Mouse (Mus musculus) adrenal gland, postnatal 36 days (tissue): ENCODE data around the gene Rad51b. TPM values are rescaled to one million over a fixed set of nuclear protein-coding genes. Genes with fewer than 3 reads are reported as not detected.

Experiments used
- DNase-seq, 2 experiments: peaks; one replicate each; pipeline ENCODE4 v3.0.0; 2021; ENCODE audit warnings: mixed read lengths in 1 of 2
- total RNA-seq, 2 experiments: library from RNA; stranded (reverse); gene quantifications; 2 replicates each; pipeline ENCODE4 v1.2.3; 2021

Gene Rad51b
- total RNA-seq, 2 experiments from 2014 or later: 0.49 to 0.63 TPM

GRCm38 (mm10) chr12:79832611-79833010 lies 535.5 kb downstream of the Rad51b start:
- DNase-seq: peak in 1 of 2 experiments; percentile 34

DNA sequence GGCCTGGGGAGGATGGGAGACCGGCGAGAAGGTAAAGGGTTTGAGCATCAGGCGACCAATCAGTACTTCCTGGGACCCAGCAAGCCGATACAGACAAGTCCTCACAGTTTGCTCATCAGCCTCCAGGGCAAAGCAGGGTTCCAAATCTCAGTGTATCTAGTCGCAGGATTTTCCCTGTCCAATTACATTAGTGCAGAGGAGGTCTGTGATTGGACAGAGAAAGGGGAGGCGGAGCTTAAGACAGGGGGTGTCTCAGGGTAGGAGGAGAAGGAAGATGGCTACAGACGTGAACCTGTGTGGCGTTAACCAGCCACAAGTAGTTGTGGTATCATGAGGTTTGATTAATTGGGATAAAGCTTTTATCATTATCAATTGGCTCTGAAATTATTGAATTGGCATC lies 538.4 kb downstream of the Rad51b start:
- no peak for DNase-seq

DNA sequence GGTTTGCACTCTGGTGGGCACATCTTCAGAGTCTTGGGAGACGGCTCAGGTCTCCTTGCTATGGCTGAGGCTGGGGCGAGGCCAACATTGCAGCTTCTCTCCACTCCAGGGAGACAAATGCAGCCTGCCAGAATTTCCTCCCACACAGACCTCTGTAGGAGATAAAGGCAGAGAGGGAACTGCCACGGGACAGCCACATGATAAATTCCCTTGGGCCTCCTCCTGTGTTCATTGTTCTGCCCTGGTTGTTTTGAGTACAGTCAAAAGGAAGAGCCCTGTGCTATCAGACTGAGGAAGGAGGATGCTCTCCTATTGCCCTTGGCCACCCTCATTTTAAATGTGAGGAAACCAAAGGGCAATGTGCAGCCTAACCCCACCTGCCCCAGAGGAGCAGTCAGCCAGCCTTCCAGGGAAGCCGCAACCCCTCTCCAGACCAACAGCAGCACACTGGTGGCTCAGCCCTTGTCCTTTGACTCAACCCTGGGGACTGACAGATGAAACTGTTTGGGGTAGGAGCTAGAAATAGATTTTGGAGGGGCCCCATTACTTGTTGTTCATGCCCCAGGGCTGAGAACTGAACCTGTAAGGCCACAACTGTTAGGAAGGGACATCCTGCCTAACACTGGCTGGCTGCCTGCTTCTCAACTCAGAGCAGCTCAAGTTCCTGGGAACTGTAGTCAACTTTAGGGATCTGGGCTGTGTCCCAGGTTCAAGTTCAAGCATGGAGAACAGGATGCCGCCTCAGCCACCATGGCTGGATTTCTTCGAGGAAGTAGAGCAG lies 541.3 kb downstream of the Rad51b start:
- peak; percentile 66 to 75 for DNase-seq

DNA sequence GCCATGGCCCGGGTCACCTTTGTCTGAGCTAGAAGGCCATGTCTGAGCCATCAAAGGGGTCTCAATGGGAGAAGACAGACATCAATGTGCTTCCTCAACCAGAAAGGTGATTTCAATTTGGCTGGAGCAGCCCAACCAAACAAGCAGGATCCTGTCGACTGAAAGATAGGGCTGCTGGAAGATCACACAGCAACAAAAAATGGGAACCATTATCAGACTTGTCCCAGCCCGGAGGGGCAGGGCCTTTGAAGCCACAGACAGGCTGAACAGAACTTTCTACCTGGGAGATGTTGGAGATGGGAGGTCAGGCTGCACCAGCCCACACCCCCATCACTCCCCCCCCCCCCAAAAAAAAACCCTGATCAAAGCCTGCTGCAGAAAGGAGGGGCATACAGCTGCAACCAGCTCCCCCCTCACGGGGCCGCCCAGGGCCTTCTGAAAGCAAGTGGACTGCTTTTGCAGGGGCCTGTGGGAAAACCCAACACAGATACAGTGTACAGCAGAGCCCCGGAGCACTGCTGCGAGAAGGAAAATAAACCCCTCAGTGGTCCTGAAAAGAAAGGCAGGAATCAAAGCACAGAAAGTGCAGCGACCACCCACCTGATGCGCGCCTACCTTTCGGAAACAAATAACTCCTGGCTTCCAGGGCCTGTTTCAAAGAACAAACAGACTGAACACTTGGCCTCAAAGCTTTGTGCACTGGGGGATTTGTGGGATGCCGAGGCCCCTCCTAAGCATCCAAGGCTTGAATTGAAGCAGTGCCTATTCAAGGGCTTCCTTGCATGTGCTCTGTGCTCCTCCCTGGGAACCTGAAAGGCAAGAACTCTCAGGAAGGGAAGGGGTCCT lies 542.2 kb downstream of the Rad51b start:
- DNase-seq: no peak

DNA sequence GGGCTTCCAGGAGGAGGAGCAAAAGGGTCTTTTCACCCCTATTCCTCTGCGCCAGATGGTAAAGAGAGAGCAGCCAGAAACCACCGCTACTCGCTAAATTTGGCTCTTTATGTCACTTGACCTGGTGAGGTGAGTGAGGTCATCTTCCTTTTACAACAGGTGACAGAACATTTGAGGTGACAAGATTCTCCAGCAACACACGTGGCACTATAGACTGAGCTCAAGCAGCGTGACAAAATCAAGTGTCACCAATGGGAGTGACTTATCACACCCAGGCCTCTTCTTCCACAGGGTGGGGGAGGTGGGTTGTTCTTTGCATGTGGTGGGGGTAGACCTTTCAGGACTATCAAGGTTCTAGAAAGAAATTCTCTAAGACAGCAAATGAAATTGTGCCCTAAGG lies 543.4 kb downstream of the Rad51b start:
- DNase-seq: no peak

- peak; percentile 33 to 47 for DNase-seq
Measured at GRCm38 (mm10) chr12:79841248-79841647, 544.2 kb downstream of the Rad51b start.

- no peak for DNase-seq
Measured at GRCm38 (mm10) chr12:79842319-79842718, 545.2 kb downstream of the Rad51b start.

DNA sequence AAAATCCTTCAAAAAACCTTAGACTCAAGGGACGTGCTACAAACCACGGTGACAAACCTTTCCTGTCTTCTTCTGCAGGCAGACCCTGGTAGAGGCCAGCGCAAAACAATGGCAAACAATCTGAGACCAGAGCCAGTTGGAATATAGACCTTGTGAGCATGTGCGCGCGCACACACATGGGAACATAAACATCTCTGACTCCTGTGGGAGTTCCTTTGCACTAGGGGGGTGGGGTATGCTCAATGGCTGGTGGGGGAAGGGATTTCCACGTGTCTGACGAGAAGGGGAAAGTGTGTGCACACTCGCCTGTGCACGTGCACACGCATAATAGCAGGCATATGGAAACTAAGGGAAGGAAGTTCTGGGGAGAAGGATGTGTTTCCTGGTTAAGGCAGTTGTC lies 545.9 kb downstream of the Rad51b start:
- DNase-seq: no peak

GRCm38 (mm10) chr12:79843496-79843895 lies 546.4 kb downstream of the Rad51b start:
- DNase-seq: no peak

DNA sequence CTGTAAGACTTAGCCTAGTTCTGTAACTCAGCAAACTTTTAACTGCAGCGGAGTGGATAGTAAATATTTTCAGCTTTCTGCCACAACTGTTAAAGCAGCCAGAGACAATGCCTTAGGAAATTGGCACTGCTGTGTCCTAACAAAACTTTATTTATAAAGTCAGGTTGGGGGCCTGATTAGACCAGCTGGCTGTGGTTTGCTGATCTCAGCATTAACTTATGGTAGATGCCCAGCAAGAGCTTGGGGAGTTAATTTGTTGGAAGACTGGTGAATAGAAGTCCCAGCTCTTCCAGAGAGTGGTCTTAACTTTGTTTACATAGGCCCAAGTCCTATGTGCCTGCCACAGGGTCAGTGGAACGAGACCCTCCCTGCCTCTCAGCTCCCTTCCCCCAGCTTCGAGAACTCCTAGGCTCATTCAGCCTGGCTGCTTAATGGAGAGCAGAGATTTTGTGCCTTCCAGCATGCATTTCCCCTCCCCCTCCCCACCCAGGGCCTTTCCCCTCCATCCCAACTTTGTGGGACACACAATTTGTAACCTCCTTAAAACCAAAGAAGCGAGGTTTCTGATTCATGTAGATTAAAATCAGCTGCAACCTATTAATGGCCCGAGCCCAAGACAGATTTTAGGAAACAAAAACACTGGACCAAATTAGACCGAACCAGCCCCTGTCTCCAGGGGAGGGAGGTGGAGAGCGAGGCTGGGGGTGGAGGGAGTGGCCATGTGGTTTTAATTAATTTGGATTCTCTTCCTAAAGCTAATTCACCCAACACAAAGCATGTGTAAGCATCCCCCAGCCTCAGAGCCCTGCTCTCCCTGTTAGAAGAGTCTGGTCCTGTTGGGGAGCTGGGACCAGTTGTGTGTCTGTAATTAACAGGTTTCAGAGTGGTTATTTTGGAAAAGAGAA lies 549.4 kb downstream of the Rad51b start:
- DNase-seq: no peak

- DNase-seq: no peak
Measured at GRCm38 (mm10) chr12:79848539-79848938, 551.5 kb downstream of the Rad51b start.

GRCm38 (mm10) chr12:79850021-79850420 lies 552.9 kb downstream of the Rad51b start:
- peak; percentile 39 to 55 for DNase-seq

DNA sequence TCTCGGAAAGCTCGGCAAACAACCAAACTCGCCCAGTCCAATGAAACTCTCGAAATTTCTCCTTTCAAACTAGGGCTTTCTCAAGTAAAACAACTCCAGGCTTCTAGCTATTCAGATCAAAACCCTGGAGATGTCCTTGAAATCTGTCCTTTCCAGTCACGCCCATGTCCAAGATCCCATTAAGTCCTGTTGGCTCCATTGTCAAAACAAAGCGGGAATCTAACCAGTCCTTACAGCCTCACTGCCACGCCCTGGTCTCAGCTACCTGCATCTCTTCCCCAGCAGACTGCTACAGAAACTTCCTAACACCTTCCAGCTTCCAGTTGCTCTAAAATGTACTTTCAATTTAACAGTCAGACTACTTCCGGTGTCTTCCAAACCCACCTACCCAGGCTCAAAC lies 554.8 kb downstream of the Rad51b start:
- no peak for DNase-seq

DNA sequence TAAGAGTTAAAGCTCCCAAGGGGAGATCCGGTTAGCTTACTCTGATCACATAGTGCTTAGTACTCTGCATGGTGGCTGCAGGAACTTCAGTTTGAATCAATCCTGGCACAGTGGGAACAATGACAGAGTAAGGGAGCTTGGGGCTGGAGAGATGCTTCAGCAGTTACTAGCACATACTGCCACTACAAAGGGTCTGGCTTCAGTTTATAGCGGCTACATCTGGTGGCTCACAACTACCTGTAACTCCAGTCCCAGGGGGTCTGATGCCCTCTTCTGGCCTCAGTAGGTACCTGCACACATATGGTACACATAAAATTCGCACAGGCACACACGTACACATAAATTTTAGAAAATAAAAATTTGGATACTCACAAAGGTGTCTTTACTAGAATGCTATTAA lies 555.5 kb downstream of the Rad51b start:
- no peak for DNase-seq

- no peak for DNase-seq
Measured at GRCm38 (mm10) chr12:79853901-79854490, 556.9 kb downstream of the Rad51b start.

GRCm38 (mm10) chr12:79854507-79854906 lies 557.4 kb downstream of the Rad51b start:
- DNase-seq: no peak

GRCm38 (mm10) chr12:79856116-79856909 lies 559.2 kb downstream of the Rad51b start:
- peak; percentile 73 to 79 for DNase-seq

GRCm38 (mm10) chr12:79857704-79858103 lies 560.6 kb downstream of the Rad51b start:
- DNase-seq: no peak

GRCm38 (mm10) chr12:79858336-79858735 lies 561.3 kb downstream of the Rad51b start:
- DNase-seq: no peak

DNA sequence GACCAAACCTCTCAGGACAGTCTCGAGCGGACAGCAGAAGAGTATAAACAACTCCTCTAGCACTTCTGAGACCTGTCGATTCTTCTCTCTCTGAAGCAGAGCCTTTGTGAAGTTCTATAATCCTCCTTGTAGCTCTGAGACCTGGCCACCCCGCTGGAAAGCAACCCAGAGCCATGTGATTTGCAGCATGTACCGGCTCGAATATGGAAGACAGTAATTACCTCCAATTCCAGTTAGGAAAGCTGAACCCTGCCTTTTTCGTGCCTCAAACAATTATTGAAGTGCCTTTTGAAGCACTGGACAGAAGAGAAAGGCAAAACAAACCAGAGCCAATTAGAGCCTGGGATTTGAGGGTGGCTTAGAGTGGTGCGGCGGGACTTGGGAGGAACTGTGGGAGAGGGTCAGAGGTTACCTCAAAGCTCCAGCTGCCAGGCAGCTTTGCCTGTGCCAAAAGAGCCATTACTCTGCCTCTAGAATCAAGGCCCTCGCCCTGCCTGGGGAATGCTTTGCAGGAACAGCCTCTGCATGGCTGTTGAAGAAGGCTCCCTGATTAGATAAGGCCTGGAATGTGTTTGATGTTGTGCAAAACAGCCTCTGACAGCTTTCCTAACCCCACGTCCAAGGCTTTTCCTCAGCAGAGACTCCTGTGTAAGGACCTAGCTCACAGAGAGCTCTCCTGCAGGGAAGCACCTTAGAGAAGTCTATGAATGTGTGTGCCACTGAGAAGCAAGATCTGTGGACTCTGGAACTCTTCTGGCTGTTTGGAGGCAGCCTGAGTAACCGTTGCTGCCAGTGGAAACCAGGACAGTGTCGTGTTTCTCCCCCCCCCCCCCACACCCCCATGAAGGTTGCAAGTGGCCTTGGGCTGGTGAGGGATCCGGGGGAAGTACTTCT lies 562.5 kb downstream of the Rad51b start:
- peak; percentile 76 to 80 for DNase-seq
